Mouse (Mus musculus): ENCODE measurements around the gene Ptch2.

Ptch2 gene

GRCm38 (mm10) chr4:117104672-117105071 lies 8.8 kb downstream of the Ptch2 start:
- DNase-seq (ENCODE audit: low spot score), result no peak

DNA sequence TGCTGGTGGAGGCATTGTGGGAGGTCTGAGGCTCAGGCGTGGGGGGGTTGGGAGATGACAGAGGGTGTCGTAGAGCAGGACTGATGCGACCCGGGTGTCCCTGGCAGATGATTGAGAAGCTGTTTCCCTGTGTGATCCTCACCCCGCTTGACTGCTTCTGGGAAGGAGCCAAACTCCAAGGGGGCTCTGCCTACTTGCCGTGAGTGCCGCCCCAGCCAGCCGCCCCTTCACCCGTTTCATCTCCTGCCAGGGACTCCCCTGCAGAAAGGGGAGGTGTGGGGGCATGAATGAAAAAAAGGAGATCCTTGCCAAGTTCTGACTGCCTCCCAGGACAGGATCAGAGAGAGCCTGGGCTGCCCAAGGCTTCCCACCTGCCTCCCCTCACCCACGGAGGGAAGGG lies 9.3 kb downstream of the Ptch2 start:
- no peak for DNase-seq (ENCODE audit: low spot score)

DNA sequence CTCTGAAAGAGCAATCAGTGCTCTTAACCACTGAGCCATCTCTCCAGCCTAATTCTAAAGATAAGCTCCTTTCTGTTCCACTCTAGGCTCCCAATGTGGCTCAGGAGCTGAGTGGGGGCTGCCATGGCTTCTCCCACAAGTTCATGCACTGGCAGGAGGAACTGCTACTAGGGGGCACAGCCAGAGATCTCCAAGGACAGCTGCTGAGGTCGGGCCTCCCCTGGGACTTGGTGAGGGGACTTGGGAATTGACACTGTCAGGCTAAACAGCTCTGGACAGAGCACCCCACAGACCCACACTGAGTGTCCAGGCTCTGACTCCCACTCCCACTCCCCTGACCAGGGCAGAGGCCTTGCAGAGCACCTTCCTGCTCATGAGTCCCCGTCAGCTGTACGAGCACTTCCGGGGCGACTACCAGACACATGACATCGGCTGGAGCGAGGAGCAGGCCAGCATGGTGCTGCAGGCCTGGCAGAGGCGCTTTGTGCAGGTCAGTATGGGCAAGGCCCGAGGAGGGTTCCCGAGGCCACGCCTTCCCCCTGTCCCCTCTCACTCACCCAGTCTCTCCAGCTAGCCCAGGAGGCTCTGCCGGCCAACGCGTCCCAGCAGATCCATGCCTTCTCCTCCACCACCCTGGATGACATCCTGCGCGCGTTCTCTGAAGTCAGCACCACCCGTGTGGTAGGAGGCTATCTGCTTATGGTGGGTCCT lies 12.1 kb downstream of the Ptch2 start:
- no peak for DNase-seq (ENCODE audit: low spot score)

DNA sequence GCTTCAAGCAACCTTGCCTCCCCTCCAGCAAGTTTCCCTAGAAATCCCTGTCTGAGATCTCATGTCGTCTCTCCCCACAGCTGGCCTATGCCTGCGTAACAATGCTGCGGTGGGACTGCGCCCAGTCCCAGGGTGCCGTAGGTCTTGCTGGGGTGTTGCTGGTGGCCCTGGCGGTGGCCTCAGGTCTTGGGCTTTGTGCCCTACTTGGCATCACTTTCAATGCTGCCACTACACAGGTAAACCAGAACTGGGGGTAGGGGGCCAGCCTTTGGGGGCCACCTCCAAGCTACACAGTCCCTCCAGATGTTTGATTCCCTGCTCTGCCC lies 12.6 kb downstream of the Ptch2 start:
- no peak for DNase-seq (ENCODE audit: low spot score)

DNA sequence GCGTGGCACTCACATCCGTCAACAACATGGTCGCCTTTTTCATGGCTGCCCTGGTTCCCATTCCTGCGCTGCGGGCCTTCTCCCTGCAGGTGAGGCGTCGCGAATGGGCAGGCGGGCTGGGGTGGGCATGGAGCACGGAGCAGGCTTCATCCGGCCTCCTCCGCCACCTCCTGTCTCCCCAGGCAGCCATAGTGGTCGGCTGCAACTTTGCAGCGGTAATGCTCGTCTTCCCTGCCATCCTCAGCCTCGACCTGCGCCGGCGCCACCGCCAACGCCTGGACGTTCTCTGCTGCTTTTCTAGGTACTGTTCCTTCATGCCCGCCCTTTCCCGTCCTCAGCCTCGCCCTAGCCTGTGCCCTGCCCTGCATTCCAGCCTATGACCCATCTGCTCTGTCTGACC lies 13.5 kb downstream of the Ptch2 start:
- DNase-seq (ENCODE audit: low spot score), result no peak

DNA sequence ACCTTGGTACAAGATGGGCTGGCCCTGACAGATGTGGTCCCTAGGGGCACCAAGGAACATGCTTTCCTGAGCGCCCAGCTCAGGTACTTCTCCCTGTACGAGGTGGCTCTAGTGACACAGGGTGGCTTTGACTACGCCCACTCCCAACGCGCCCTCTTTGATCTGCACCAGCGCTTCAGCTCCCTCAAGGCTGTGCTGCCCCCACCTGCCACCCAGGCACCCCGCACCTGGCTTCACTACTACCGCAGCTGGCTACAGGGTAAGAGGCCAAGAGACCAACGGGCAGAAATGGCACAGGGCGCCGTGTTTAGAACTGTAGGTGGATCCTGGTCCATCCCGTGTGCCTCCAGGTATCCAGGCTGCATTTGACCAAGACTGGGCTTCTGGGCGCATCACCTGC lies 14.4 kb downstream of the Ptch2 start:
- DNase-seq (ENCODE audit: low spot score), result no peak

DNA sequence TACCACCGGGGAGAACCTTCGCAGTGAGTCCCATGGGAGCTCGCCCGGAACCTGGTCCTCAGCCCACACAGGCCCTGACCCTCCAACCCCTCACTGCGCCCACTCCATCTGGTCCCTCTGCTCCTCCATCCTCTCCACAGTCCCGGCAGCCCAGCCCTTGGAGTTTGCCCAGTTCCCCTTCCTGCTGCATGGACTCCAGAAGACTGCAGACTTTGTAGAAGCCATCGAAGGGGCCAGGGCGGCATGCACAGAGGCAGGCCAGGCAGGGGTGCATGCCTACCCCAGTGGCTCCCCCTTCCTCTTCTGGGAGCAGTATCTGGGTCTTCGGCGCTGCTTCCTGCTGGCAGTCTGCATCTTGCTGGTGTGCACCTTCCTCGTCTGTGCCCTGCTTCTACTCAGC lies 15.1 kb downstream of the Ptch2 start:
- DNase-seq (ENCODE audit: low spot score), result no peak

- no peak for DNase-seq (ENCODE audit: low spot score)
These were observed 17.4 kb downstream of the Ptch2 start for GRCm38 (mm10) chr4:117113237-117113636.

GRCm38 (mm10) chr4:117115592-117115991 lies 19.7 kb downstream of the Ptch2 start:
- DNase-seq (ENCODE audit: low spot score), result no peak

- no peak for DNase-seq (ENCODE audit: low spot score)
These were observed 22.1 kb downstream of the Ptch2 start for GRCm38 (mm10) chr4:117117931-117118330.

- DNase-seq (ENCODE audit: low spot score), result no peak
These were observed 23.8 kb downstream of the Ptch2 start for GRCm38 (mm10) chr4:117119636-117120035.

GRCm38 (mm10) chr4:117120052-117120444 lies 24.2 kb downstream of the Ptch2 start:
- DNase-seq (ENCODE audit: low spot score), result no peak

DNA sequence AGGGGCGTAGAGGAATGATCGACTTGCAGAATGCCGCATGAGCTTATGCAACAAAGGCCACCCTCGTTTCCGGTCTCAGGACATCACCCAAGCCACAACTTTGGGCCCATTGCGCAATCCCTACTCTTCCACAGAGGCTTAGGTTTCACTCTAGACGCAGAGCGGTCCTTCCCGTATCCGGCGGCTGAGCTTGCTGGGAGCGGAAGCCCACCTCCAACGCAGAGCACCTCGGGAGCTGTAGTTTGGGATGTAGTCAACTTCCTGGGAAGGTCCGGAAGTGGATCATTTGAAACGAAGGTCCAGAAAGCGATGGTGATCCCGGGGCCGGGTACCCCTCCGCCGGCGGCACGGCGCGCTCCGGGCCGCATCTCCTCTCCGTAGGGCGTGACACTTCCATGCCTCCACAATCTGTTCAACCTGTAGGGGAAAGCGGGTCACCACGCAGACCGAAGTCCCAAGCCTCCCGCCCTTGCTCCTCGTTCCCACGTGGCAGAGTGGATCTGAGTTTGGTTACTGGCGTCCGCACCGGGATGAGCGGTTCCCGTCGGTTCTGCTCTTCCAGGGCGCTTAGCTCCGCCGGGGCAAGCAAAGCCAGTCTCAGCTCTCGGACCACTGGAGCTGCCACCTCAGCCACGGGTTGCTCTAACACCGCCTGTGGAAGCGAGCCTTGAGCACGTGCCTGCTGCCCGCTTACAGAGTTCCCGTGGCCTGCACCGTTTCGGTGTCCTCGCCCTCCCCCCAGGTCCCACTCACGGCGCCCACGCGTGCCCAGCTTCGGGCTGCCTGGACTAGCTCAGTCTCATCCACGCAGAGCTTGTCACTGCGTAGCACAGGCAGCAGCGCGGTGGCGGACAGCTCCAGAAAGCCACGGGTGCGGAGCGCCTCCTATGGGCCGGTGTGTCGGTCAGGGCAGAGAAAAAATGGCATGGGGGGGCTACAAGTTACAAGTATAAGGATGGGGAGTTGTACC lies 24.9 kb downstream of the Ptch2 start:
- DNase-seq (ENCODE audit: low spot score), result peak; percentile 94

DNA sequence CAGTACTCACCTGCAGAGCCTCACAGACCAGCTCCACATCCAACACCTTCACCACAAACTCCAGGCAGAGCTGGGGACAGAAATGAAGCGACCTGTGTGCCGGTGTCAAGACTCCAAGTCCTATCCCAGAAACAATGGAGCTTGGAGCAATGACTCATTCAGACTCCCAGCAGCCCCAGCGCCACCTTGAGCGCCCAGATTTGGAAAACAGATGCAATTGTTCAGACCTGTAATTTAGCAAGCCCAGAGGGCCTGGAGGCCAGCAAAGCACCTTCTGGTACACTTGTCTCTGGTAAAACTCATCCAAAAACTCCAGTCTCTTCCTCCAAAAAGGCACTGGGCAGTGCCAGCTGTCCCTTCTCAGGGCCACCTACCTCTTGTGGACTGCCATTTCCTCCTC lies 26.3 kb downstream of the Ptch2 start:
- DNase-seq (ENCODE audit: low spot score), result no peak

GRCm38 (mm10) chr4:117123546-117124217 lies 27.8 kb downstream of the Ptch2 start:
- DNase-seq (ENCODE audit: low spot score), result no peak

- DNase-seq (ENCODE audit: low spot score), result no peak
These were observed 28.3 kb downstream of the Ptch2 start for GRCm38 (mm10) chr4:117124218-117124517.

- no peak for DNase-seq (ENCODE audit: low spot score)
These were observed 28.9 kb downstream of the Ptch2 start for GRCm38 (mm10) chr4:117124518-117125347.

DNA sequence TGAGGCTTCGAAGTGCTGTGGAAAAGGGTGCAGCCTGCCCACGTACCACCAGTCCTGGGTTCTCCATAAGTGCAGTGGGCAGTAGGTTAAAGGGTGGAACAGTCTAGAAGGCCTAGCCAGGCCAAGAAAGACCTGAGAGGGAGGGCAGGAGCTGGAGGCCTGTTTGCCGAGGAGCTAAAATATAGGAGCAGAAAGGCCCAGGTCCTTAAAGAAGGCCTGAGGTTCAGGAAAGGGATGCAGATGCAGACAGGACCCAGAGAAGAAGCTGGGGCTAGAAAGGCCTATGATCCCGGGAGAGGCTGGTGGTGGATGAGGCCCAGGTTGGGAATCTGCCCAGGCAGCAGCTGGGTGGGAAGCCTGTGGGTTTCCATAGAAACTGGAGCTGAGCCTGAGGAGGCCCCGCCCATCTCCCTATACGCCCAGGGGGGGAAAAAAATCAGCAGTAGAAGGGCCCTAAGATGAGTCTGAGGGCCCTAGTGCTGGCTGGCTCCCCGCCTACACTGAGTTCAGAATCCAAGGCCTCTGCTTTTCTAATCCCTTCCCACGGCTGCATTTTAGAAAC lies 29.6 kb downstream of the Ptch2 start, which contains the start of gene Btbd19:
Gene Btbd19 (minus strand): TSS at position 378 of the 562 bp plus-strand sequence.
- peak; percentile 63 for DNase-seq (ENCODE audit: low spot score)

- DNase-seq (ENCODE audit: low spot score), result peak; percentile 69
These were observed 30.2 kb downstream of the Ptch2 start for GRCm38 (mm10) chr4:117125910-117126674.

GRCm38 (mm10) chr4:117126675-117127290 lies 30.9 kb downstream of the Ptch2 start, which contains the start of gene Tctex1d4:
TSS of gene Tctex1d4 (plus strand) at chr4:117126794.
- DNase-seq (ENCODE audit: low spot score), result no peak
